Mouse (Mus musculus) cerebellum, adult 2 months (tissue): ENCODE results near the gene Nptn.

Source experiments
- CTCF ChIP-seq: fragments of 200-500 bp; IDR thresholded peaks from 2 replicates; pipeline ENCODE4 v1.5.1; 2011; ENCODE audit warnings: low read depth, mild to moderate bottlenecking, control low read depth, low read length, moderate library complexity, borderline replicate concordance; ENCODE audit not compliant: insufficient read depth
- POLR2A ChIP-seq: fragments of 200-500 bp; IDR thresholded peaks from 2 replicates; pipeline ENCODE4 v1.6.1; 2011; ENCODE audit warnings: low read length, control low read depth, borderline replicate concordance; ENCODE audit not compliant: insufficient read depth

DNA sequence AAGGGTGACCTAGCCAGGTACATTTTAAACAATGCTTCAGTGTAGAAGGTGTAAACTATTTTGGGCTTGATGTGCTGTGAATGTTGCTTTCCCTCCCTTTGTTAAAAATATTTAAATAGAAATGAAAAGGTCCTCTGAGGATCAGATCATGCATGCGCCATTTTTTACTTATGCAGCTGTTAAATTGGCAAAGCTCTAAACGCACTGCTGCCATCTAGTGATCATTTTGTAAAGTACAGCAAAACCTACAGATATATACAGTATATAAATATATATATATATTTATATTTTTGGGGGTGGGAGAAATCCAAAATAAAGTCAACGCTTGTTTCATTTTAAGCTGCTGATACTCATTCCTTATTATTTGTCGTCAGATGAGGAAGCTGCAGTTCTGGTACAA, 70.0 kb downstream of the Nptn start:
- TF ChIP-seq POLR2A (no peak), CTCF (no peak)
